Mouse (Mus musculus) spleen, adult 2 months (tissue): ENCODE results near the gene Kcnt2.

Experiments
- CTCF ChIP-seq: fragments of 200-500 bp; IDR thresholded peaks from 2 replicates; pipeline ENCODE4 v1.5.1; 2011; ENCODE audit warnings: mild to moderate bottlenecking, inconsistent platforms; ENCODE audit not compliant: insufficient read depth, insufficient read length, insufficient replicate concordance; ENCODE audit errors: extremely low read depth
- POLR2A ChIP-seq: fragments of 200-500 bp; IDR thresholded peaks from 2 replicates; pipeline ENCODE4 v1.6.1; 2011; ENCODE audit warnings: low read depth, low read length, inconsistent platforms

- TF ChIP-seq CTCF: no peak
- TF ChIP-seq POLR2A: no peak
Measured at GRCm38 (mm10) chr1:140310739-140311138, 64.8 kb downstream of the Kcnt2 start.
